Mouse (Mus musculus): Measurements from ENCODE around the gene Mitd1. TPM values are rescaled to one million over a fixed set of nuclear protein-coding genes. Genes with fewer than 3 reads are reported as not detected.
A peak's percentile ranks its signal among the peaks of the same experiment; 100 is the strongest.

Gene Mitd1
- total and polyA plus RNA-seq, 3 experiments, result 20.9 to 23.0 TPM; not detected in 1

- peaks cover 0 to 7% of the 10 kb centered on the region in 2 experiments; a peak in 1 of 4 replicates for H3K4me1 ChIP-seq (ENCODE audit: control insufficient read depth in 1 of 2, insufficient read depth in 2 of 2, low read length in 2 of 2)
- H3K27ac ChIP-seq (ENCODE audit: control insufficient read depth, low read depth, low read length), result no peak overlapping the region
- TF ChIP-seq TCF12 (IDR thresholded peaks at IDR 0.05; ENCODE audit: low read depth, low read length), result no peak
- no peak for TF ChIP-seq CHD1 (IDR thresholded peaks at IDR 0.05; ENCODE audit: low read depth, low read length)
- no peak for TF ChIP-seq BHLHE40 (IDR thresholded peaks at IDR 0.05; ENCODE audit: borderline replicate concordance, low read depth, low read length)
- TF ChIP-seq MYC (IDR thresholded peaks at IDR 0.05; ENCODE audit: low read depth, low read length), result no peak
- no peak for TF ChIP-seq CHD2 (IDR thresholded peaks at IDR 0.05; ENCODE audit: low read length)
- no peaks in the 10 kb centered on the region for H3K27me3 ChIP-seq (ENCODE audit: control insufficient read depth in 1 of 2, insufficient read depth in 2 of 2, low read length in 2 of 2)
- H3K36me3 ChIP-seq (ENCODE audit: control insufficient read depth in 1 of 2, insufficient read depth in 2 of 2, low read length in 2 of 2), result peaks cover 6 to 16% of the 10 kb centered on the region in 2 experiments
- H3K9me3 ChIP-seq (replicated peaks; ENCODE audit: insufficient read depth, low read length), result no peaks in the 10 kb centered on the region
- H3K4me3 ChIP-seq (ENCODE audit: control insufficient read depth in 1 of 2, insufficient read depth in 1 of 2, low read depth in 2 of 2, low read length in 2 of 2), result no peak overlapping the region
- H3K9ac ChIP-seq (ENCODE audit: control insufficient read depth, low read depth, low read length, poor library complexity, severe bottlenecking), result no peak overlapping the region
- no peak for DNase-seq (ENCODE audit: low read depth, low spot score)
- peaks cover 22% of the 10 kb centered on the region for H3K79me2 ChIP-seq (ENCODE audit: control insufficient read depth, insufficient read depth, low read length, poor library complexity)
Measured at GRCm38 (mm10) chr1:37894606-37895005, 4.4 kb upstream of the Mitd1 start.

GRCm38 (mm10) chr1:37891400-37891799 is 1.2 kb upstream of the Mitd1 start:
- H3K79me2 ChIP-seq (ENCODE audit: control insufficient read depth, insufficient read depth, low read length, poor library complexity), result peaks cover 28% of the 10 kb centered on the region
- peaks cover 0 to 14% of the 10 kb centered on the region in 2 experiments; a peak in 1 of 4 replicates for H3K4me1 ChIP-seq (ENCODE audit: control insufficient read depth in 1 of 2, insufficient read depth in 2 of 2, low read length in 2 of 2)
- no peak for TF ChIP-seq UBTF (IDR thresholded peaks at IDR 0.05; ENCODE audit: borderline replicate concordance, insufficient read depth, low read depth, low read length)
- TF ChIP-seq SIN3A (IDR thresholded peaks at IDR 0.05; ENCODE audit: low read length), result no peak
- TF ChIP-seq RCOR1 (IDR thresholded peaks at IDR 0.05; ENCODE audit: low read depth, low read length), result no peak
- peak; percentile 24 for TF ChIP-seq RAD21 (IDR thresholded peaks at IDR 0.05; ENCODE audit: low read depth, low read length)
- TF ChIP-seq POLR2AphosphoS5 (IDR thresholded peaks at IDR 0.05; ENCODE audit: borderline replicate concordance, low read depth, low read length), result no peak
- TF ChIP-seq MEF2A (IDR thresholded peaks at IDR 0.05; ENCODE audit: extremely low read depth, insufficient replicate concordance, low read depth, low read length, poor library complexity, severe bottlenecking), result no peak
- TF ChIP-seq ZKSCAN1 (IDR thresholded peaks at IDR 0.05; ENCODE audit: low read depth, low read length), result no peak
- TF ChIP-seq MXI1 (IDR thresholded peaks at IDR 0.05; ENCODE audit: low read depth, low read length), result peak; percentile 52; the same call in 1 of the 2 replicates
- TF ChIP-seq SMC3 (IDR thresholded peaks at IDR 0.05; ENCODE audit: low read depth, low read length), result peak; percentile 26; the same call in 1 of the 2 replicates
- no peak for TF ChIP-seq USF2 (IDR thresholded peaks at IDR 0.05; ENCODE audit: borderline replicate concordance in 1 of 2, insufficient read depth in 1 of 2, low read depth in 1 of 2, low read length in 2 of 2)
- no peak for TF ChIP-seq GABPA (IDR thresholded peaks at IDR 0.05; ENCODE audit: low read depth, low read length)
- TF ChIP-seq CHD1 (IDR thresholded peaks at IDR 0.05; ENCODE audit: low read depth, low read length), result no peak
- TF ChIP-seq ZC3H11A (IDR thresholded peaks at IDR 0.05; ENCODE audit: low read depth, low read length), result no peak
- no peak for TF ChIP-seq JUND (IDR thresholded peaks at IDR 0.05; ENCODE audit: low read depth, low read length)
- no peak for TF ChIP-seq ZNF384 (IDR thresholded peaks at IDR 0.05; ENCODE audit: low read depth, low read length)
- TF ChIP-seq POLR2A (IDR thresholded peaks at IDR 0.05; ENCODE audit: control insufficient read depth in 1 of 2, insufficient read depth in 1 of 2, low read depth in 1 of 2, low read length in 2 of 2, poor library complexity in 1 of 2), result no peak
- no peak for TF ChIP-seq POLR2AphosphoS2 (IDR thresholded peaks at IDR 0.05; ENCODE audit: low read length)
- TF ChIP-seq USF1 (IDR thresholded peaks at IDR 0.05; ENCODE audit: low read depth, low read length), result no peak
- no peak for TF ChIP-seq BHLHE40 (IDR thresholded peaks at IDR 0.05; ENCODE audit: borderline replicate concordance, low read depth, low read length)
- no peak for TF ChIP-seq ZMIZ1 (IDR thresholded peaks at IDR 0.05; ENCODE audit: low read depth, low read length)
- peak in 2 of 3 experiments; percentile 29 to 56; a peak in 4 of 6 replicates for TF ChIP-seq CTCF (IDR thresholded peaks at IDR 0.05 in 2 of 3, conservative IDR thresholded peaks at IDR 0.05 in 1 of 3; ENCODE audit: control insufficient read depth in 1 of 3, insufficient read depth in 1 of 3, low read depth in 2 of 3, low read length in 3 of 3, poor library complexity in 1 of 3, severe bottlenecking in 1 of 3)
- no peak for TF ChIP-seq MAX (IDR thresholded peaks at IDR 0.05; ENCODE audit: low read length)
- peak overlapping the region; percentile 79 to 92 for H3K4me3 ChIP-seq (ENCODE audit: control insufficient read depth in 1 of 2, insufficient read depth in 1 of 2, low read depth in 2 of 2, low read length in 2 of 2)
- no peaks in the 10 kb centered on the region for H3K27me3 ChIP-seq (ENCODE audit: control insufficient read depth in 1 of 2, insufficient read depth in 2 of 2, low read length in 2 of 2)
- H3K9ac ChIP-seq (ENCODE audit: control insufficient read depth, low read depth, low read length, poor library complexity, severe bottlenecking), result peak overlapping the region; percentile 92
- no peaks in the 10 kb centered on the region for H3K9me3 ChIP-seq (replicated peaks; ENCODE audit: insufficient read depth, low read length)
- H3K36me3 ChIP-seq (ENCODE audit: control insufficient read depth in 1 of 2, insufficient read depth in 2 of 2, low read length in 2 of 2), result peaks cover 10 to 11% of the 10 kb centered on the region in 2 experiments
- H3K27ac ChIP-seq (ENCODE audit: control insufficient read depth, low read depth, low read length), result no peak overlapping the region
- peak; percentile 58 for DNase-seq (ENCODE audit: low read depth, low spot score)

All from MEL (cell line).